Mouse (Mus musculus) intestine, embryonic 14.5 days (tissue): ENCODE data around the gene Adcyap1. TPM values are rescaled to one million over a fixed set of nuclear protein-coding genes. Genes with fewer than 3 reads are reported as not detected.

Experiments
- ATAC-seq: fragments of 200-750 bp; cut with Nextera tagmentation; replicated peaks from 2 replicates; pipeline ENCODE4 v1.8.0; 2017; ENCODE audit warnings: low read depth, moderate number of reproducible peaks, moderate TSS enrichment, moderate library complexity; ENCODE audit not compliant: low FRiP score, low TSS enrichment
- DNase-seq: peaks from one replicate; pipeline ENCODE4 v3.0.0-alpha.2; 2018; ENCODE audit warnings: low spot score
- H3K27ac ChIP-seq: fragments of 300-500 bp; sonication (generic); 2 replicates; pipeline ENCODE4 v1.5.1; 2014; ENCODE audit warnings: low read depth, mild to moderate bottlenecking, control low read depth
- H3K27me3 ChIP-seq: fragments of 300-500 bp; sonication (generic); replicated peaks from 2 replicates; pipeline ENCODE4 v1.6.1; 2014; ENCODE audit warnings: low read length, control low read depth; ENCODE audit not compliant: control insufficient read depth, insufficient read depth
- H3K36me3 ChIP-seq: fragments of 300-500 bp; sonication (generic); 2 replicates; pipeline ENCODE4 v1.6.1; 2014; ENCODE audit warnings: low read length, control low read depth; ENCODE audit not compliant: control insufficient read depth, insufficient read depth
- H3K4me1 ChIP-seq: fragments of 300-500 bp; sonication (generic); replicated peaks from 2 replicates; pipeline ENCODE4 v1.6.1; 2014; ENCODE audit warnings: low read length, control low read depth, mixed read lengths; ENCODE audit not compliant: control insufficient read depth, insufficient read depth
- H3K4me2 ChIP-seq: fragments of 300-500 bp; sonication (generic); 2 replicates; pipeline ENCODE4 v1.6.1; 2014; ENCODE audit warnings: low read length
- H3K4me3 ChIP-seq: fragments of 300-500 bp; sonication (generic); 2 replicates; pipeline ENCODE4 v1.5.1; 2014; ENCODE audit warnings: low read depth, low read length, control low read depth, mixed read lengths
- H3K9ac ChIP-seq: fragments of 300-500 bp; sonication (generic); 2 replicates; pipeline ENCODE4 v1.6.1; 2014; ENCODE audit warnings: mild to moderate bottlenecking, low read length
- H3K9me3 ChIP-seq: fragments of 300-500 bp; sonication (generic); 2 replicates; pipeline ENCODE4 v1.6.1; 2016; ENCODE audit warnings: low read length, control low read depth; ENCODE audit not compliant: control insufficient read depth
- WGBS: fragments of 180-500 bp; shearing (Covaris S2); extraction: QIAGEN DNeasy Blood & Tissue Kit; methylation state at CpG from one replicate; pipeline ENCODE4 v1.1.7; 2014; 5-methylcytosine and 5-hydroxymethylcytosine counted together
- polyA plus RNA-seq: library from polyadenylated mRNA; unstranded; fragments of >200 nt; fragmentation: Nextera tagmentation; extraction: Ambion mirVana; gene quantifications from 2 replicates; pipeline ENCODE4 v1.2.1, GENCODE M21; 2014

The Adcyap1 gene
- 2.4 and 3.2 TPM in 2 replicates for polyA plus RNA-seq

DNA sequence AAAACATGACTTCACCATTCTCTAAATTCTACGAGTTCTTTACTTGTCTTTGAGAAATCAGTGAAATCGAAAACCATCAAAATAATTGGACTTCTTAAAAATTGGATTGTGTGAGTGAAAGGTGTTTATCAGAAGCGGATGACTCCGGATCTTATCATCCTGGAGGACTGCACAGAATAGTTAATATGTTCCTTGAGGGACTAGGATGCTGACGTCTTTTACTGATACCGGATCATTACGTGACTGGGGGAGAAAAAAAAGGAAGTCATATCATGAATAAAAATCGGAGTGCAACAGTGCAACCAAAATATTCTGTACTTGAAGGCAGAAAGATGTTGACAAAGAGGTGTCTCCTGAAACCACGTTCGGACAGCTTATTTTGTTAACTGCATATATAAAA is at the start of gene Adcyap1:
Adcyap1 (plus strand) TSS at position 301 of the 400 bp plus-strand sequence.
- no peaks in the 10 kb centered on the region for H3K36me3 ChIP-seq
- no peak within 1 kb of the TSS for H3K4me3 ChIP-seq
- no peaks in the 10 kb centered on the region for H3K9me3 ChIP-seq
- 24% methylated on average over 10 of the region's 10 CpGs for WGBS
- DNase-seq (no peak), ATAC-seq (no peak)
- H3K4me2 ChIP-seq: peak within 1 kb of the TSS; percentile 15; the same call in 1 of the 2 replicates
- peaks cover 5% of the 10 kb centered on the region; the same call in 1 of the 2 replicates for H3K4me1 ChIP-seq
- peaks cover 75% of the 10 kb centered on the region for H3K27me3 ChIP-seq
- no peak within 1 kb of the TSS for H3K9ac ChIP-seq
- no peak within 1 kb of the TSS for H3K27ac ChIP-seq

DNA sequence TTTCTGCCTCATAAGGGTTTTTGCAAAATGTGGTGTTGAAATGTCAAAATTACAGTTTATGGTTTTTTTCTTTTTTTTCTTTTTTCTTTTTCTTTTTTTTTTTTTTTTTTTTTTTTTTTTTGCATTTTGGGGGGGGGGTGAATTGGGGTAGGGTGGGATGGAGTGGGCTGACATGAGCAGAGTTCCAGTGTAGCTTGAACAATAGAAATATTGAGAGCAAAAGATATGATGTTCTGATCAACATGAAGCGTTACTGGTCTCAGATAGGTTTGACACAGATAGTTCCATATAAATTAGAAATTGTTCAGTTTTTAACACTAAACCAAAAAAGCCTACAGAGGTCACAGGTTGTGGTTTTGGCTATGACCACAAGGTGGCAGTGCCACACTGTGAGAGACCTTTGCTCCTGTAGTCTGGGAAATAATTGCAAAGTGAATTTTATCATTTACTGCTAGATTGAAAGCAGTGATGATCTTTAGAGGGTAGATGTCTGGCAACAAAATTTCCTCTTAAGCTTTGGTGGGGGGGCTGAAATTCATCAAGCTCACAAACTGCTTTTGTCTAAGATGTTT is 40.5 kb upstream of the Adcyap1 start:
- no peaks in the 10 kb centered on the region for H3K27me3 ChIP-seq
- H3K4me2 ChIP-seq: no peak overlapping the region
- no peak overlapping the region for H3K9ac ChIP-seq
- no peak overlapping the region for H3K4me3 ChIP-seq
- no peaks in the 10 kb centered on the region for H3K4me1 ChIP-seq
- H3K9me3 ChIP-seq: no peaks in the 10 kb centered on the region
- DNase-seq (peak; percentile 79), ATAC-seq (peak; percentile 74; the same call in 1 of the 2 replicates)
- no peaks in the 10 kb centered on the region for H3K36me3 ChIP-seq
- 42% methylated on average over 1 of the region's 1 CpGs for WGBS
- no peak overlapping the region for H3K27ac ChIP-seq

DNA sequence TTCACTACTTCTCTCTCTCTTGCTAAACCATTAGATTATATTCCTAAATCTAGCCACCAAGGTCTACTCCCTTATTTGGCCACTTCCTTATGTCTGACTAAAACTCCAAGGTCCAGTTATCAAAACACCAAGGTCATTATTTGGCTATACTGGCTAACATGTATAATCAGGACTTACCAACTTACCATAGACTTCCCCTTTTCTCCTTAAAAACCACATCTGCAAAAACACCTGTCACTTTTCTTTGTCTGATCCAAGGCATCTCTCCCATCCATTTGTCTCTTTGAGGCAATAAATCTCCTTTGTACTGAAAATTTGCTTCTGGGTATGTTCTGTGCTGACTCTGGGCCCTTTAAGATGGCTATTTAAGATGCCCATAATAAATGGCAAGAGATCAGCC is 29.2 kb upstream of the Adcyap1 start:
- no peak for DNase-seq

DNA sequence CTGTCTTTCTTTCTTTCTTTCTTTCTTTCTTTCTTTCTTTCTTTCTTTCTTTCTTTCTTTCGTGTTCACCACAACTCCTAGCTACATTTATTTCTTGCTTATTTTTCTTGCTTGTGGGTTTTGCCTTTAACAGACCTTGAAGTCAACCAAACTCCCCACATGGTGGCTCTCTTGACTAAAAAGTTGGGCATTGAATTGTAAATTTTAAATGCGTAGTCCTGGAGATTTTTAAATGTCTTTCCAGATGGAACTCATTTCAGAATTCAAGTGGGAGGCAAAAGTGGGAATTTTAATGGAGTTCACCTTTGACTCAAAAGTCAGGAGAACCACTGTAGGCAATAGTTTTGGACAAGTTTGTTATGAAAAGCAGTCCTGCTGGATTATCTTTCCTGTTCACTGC is 2.0 kb upstream of the Adcyap1 start:
- WGBS: 50% methylated on average over 2 of the region's 2 CpGs
- Histone ChIP-seq H3K4me2 (no peak overlapping the region), H3K27me3 (peaks cover 56% of the 10 kb centered on the region), H3K4me3 (no peak overlapping the region), H3K4me1 (no peaks in the 10 kb centered on the region), H3K9ac (no peak overlapping the region), H3K9me3 (no peaks in the 10 kb centered on the region), H3K36me3 (no peaks in the 10 kb centered on the region), H3K27ac (no peak overlapping the region)
- no peak for ATAC-seq
- DNase-seq: no peak

More for the DNA sequence above, 29.2 kb upstream of the Adcyap1 start:
- Histone ChIP-seq H3K36me3 (no peaks in the 10 kb centered on the region), H3K9me3 (no peaks in the 10 kb centered on the region), H3K4me3 (no peak overlapping the region), H3K4me2 (no peak overlapping the region), H3K27ac (no peak overlapping the region), H3K9ac (no peak overlapping the region), H3K27me3 (no peaks in the 10 kb centered on the region), H3K4me1 (no peaks in the 10 kb centered on the region)
- ATAC-seq: no peak

DNA sequence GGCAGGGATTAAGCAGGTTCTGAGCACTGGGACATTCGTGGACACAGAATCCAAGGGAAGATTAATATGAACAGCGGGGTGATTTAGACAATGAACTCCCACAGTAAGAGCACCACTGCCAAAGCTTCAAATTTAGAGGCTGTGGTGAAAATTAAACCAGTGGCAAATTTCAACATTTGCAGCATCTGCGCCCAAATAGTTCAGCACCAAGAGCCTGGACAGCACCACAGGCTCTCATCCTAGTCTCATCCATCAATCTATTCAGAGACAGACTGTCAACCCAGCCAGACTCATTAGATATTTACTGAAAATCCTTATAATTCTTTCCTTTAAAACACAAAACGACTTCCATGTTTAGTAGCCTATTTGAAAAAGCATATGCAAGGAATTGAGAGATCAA is 604 bp upstream of the Adcyap1 start:
- 11% methylated on average over 4 of the region's 4 CpGs for WGBS
- Histone ChIP-seq H3K27me3 (peaks cover 70% of the 10 kb centered on the region), H3K4me1 (peaks cover 5% of the 10 kb centered on the region; the same call in 1 of the 2 replicates), H3K36me3 (no peaks in the 10 kb centered on the region), H3K9me3 (no peaks in the 10 kb centered on the region), H3K4me2 (no peak overlapping the region), H3K27ac (no peak overlapping the region), H3K4me3 (no peak overlapping the region), H3K9ac (no peak overlapping the region)
- no peak for ATAC-seq
- peak; percentile 58 for DNase-seq

DNA sequence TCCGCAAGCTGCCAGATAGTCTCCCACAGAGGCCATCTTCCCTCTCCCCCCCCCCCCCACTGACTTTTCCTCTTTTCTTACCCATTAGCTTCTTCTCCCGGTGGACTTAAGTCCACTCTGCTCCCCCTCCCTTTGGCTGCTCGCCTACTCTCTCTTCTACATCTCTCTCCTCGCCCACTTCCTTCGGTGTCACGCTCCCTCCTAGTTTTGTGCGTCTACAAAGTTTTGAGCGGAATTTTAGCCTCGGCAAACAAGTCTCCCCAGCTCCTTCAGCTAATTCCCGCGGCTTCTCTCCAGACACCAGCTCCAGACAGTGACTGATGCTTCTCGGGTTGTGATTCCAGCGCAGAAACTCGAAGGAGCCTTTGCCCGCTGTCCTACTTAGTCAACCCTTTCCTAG is 401 bp downstream of the Adcyap1 start:
- Histone ChIP-seq H3K4me3 (no peak overlapping the region), H3K27ac (no peak overlapping the region), H3K27me3 (peaks cover 78% of the 10 kb centered on the region), H3K9ac (no peak overlapping the region), H3K4me1 (peaks cover 5% of the 10 kb centered on the region; the same call in 1 of the 2 replicates), H3K36me3 (no peaks in the 10 kb centered on the region), H3K9me3 (no peaks in the 10 kb centered on the region), H3K4me2 (peak overlapping the region; percentile 15; the same call in 1 of the 2 replicates)
- WGBS: 2% methylated on average over 15 of the region's 15 CpGs
- ATAC-seq: no peak
- peak; percentile 50 for DNase-seq

DNA sequence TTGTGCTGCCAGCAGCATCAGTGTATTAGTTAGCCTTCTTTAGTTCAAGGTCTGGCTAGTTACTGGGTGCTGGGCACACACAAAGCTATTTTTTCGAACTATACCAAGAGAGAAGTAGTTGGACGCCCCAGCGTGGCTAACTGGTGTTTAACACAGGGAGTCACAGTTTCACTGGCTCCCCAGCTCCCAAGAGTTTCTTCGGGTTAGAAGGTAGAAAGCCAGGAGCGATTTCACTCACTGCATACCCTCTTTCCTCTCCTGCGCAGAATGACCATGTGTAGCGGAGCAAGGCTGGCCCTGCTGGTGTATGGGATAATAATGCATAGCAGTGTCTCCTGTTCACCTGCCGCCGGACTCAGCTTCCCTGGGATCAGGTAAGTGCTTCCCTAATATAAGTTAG is 930 bp downstream of the Adcyap1 start:
- Histone ChIP-seq H3K4me1 (peaks cover 5% of the 10 kb centered on the region; the same call in 1 of the 2 replicates), H3K27ac (no peak overlapping the region), H3K4me2 (no peak overlapping the region), H3K27me3 (peaks cover 79% of the 10 kb centered on the region), H3K9ac (no peak overlapping the region), H3K36me3 (no peaks in the 10 kb centered on the region), H3K4me3 (no peak overlapping the region), H3K9me3 (no peaks in the 10 kb centered on the region)
- WGBS: 4% methylated on average over 9 of the region's 9 CpGs
- DNase-seq (peak; percentile 53), ATAC-seq (no peak)

DNA sequence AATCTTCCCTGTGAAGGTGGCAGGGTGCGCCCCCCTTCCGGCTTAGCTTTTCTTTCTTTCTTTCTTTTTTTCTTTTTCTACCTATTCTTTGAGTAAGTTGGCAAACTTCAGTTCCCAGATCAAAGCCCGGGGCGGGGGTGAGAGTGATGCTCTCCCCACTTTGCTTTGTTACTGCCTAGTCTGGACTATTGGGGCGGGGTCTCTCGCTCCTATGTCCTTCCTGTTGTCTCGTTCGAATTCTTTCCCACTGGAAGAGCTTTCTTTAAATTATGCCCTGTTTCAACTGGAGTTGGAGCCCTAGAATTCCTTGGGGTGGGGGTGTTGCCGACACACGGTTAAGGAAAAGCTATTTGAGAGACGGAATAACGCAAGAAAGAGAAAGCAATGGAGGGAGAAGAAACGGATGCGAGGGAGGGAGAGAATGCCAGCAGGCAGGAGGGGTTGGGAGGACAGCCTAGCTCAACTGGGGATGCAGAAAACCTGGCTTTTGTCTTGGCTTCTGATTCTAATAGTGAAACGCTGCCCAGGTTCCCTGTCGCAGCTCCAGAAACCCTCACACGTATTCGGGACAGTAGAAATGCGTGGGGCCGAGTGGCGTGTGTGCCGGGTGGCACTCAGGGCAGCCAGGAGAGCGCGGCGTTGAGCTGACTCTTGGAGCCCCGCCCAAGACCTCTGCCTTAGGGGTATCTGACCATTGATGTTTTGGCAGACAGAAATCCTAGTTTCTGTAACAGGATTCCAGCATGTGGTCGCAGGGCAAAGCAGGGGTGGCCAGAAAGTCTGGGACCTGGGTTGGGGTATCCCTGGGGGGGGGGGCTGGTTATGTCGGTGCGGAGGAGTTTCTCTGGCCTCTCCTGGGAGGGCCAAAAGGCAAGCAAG is 1.8 kb downstream of the Adcyap1 start:
- H3K4me2 ChIP-seq: peak overlapping the region; percentile 30
- peaks cover 85% of the 10 kb centered on the region for H3K27me3 ChIP-seq
- peak overlapping the region; percentile 16 for H3K4me3 ChIP-seq
- H3K4me1 ChIP-seq: peaks cover 5% of the 10 kb centered on the region; the same call in 1 of the 2 replicates
- DNase-seq (peak; percentile 53), ATAC-seq (no peak)
- no peaks in the 10 kb centered on the region for H3K9me3 ChIP-seq
- H3K36me3 ChIP-seq: no peaks in the 10 kb centered on the region
- no peak overlapping the region for H3K27ac ChIP-seq
- H3K9ac ChIP-seq: no peak overlapping the region
- 2% methylated on average over 29 of the region's 29 CpGs for WGBS
